Mouse (Mus musculus) intestine, embryonic 15.5 days (tissue): Measurements from ENCODE around the gene Plpp1. TPM values are rescaled to one million over a fixed set of nuclear protein-coding genes. Genes with fewer than 3 reads are reported as not detected.

Experiments
- ATAC-seq: fragments of 200-750 bp; cut with Nextera tagmentation; 2 replicates; pipeline ENCODE4 v1.8.0; 2017; ENCODE audit warnings: moderate TSS enrichment, moderate library complexity
- H3K27ac ChIP-seq: fragments of 300-500 bp; sonication (generic); 2 replicates; pipeline ENCODE4 v1.5.1; 2015; ENCODE audit warnings: mild to moderate bottlenecking, inconsistent platforms
- H3K27me3 ChIP-seq: fragments of 300-500 bp; sonication (generic); replicated peaks from 2 replicates; pipeline ENCODE4 v1.6.1; 2015; ENCODE audit warnings: inconsistent platforms
- H3K36me3 ChIP-seq: fragments of 300-500 bp; sonication (generic); 2 replicates; pipeline ENCODE4 v1.6.1; 2015; ENCODE audit warnings: inconsistent platforms
- H3K4me1 ChIP-seq: fragments of 300-500 bp; sonication (generic); replicated peaks from 2 replicates; pipeline ENCODE4 v1.6.1; 2015; ENCODE audit warnings: inconsistent platforms
- H3K4me2 ChIP-seq: fragments of 300-500 bp; sonication (generic); replicated peaks from 2 replicates; pipeline ENCODE4 v1.6.1; 2015; ENCODE audit warnings: mild to moderate bottlenecking, inconsistent platforms
- H3K4me3 ChIP-seq: fragments of 300-500 bp; sonication (generic); replicated peaks from 2 replicates; pipeline ENCODE4 v1.5.1; 2015; ENCODE audit warnings: inconsistent platforms
- H3K9ac ChIP-seq: fragments of 300-500 bp; sonication (generic); 2 replicates; pipeline ENCODE4 v1.6.1; 2015; ENCODE audit warnings: inconsistent platforms
- H3K9me3 ChIP-seq: fragments of 300-500 bp; sonication (generic); 2 replicates; pipeline ENCODE4 v1.6.1; 2016; ENCODE audit warnings: inconsistent platforms
- WGBS: fragments of 180-500 bp; shearing (Covaris S2); methylation state at CpG from one replicate; pipeline ENCODE4 v1.1.7; 2015; 5-methylcytosine and 5-hydroxymethylcytosine counted together
- polyA plus RNA-seq: library from polyadenylated mRNA; unstranded; fragments of >200 nt; fragmentation: Nextera tagmentation; extraction: Ambion mirVana; gene quantifications from 2 replicates; pipeline ENCODE4 v1.2.1, GENCODE M21; 2015

The Plpp1 gene
- polyA plus RNA-seq, 1 experiment from 2014 or later: 84.5 TPM

- Histone ChIP-seq H3K4me2 (no peak overlapping the region), H3K27me3 (no peaks in the 10 kb centered on the region), H3K4me1 (no peaks in the 10 kb centered on the region), H3K4me3 (no peak overlapping the region), H3K9ac (no peak overlapping the region), H3K36me3 (no peaks in the 10 kb centered on the region), H3K9me3 (no peaks in the 10 kb centered on the region), H3K27ac (no peak overlapping the region)
- 87% methylated on average over 5 of the region's 5 CpGs for WGBS
- ATAC-seq: no peak
Measured at GRCm38 (mm10) chr13:112778407-112778806, 22.2 kb upstream of the Plpp1 start.

- H3K9ac ChIP-seq: no peak overlapping the region
- 0 out of 2 replicates have a peak, but pooled peaks cover 2% of the 10 kb centered on the region for H3K4me1 ChIP-seq
- WGBS: 53% methylated on average over 7 of the region's 7 CpGs
- H3K9me3 ChIP-seq: no peaks in the 10 kb centered on the region
- no peaks in the 10 kb centered on the region for H3K27me3 ChIP-seq
- no peaks in the 10 kb centered on the region for H3K36me3 ChIP-seq
- H3K4me3 ChIP-seq: no peak overlapping the region
- H3K27ac ChIP-seq: no peak overlapping the region
- no peak for ATAC-seq
- no peak overlapping the region for H3K4me2 ChIP-seq
Measured at GRCm38 (mm10) chr13:112785305-112785704, 15.3 kb upstream of the Plpp1 start.

GRCm38 (mm10) chr13:112786142-112786541, 14.4 kb upstream of the Plpp1 start:
- no peak overlapping the region for H3K4me3 ChIP-seq
- 0 out of 2 replicates have a peak, but pooled peaks cover 2% of the 10 kb centered on the region for H3K4me1 ChIP-seq
- H3K9me3 ChIP-seq: no peaks in the 10 kb centered on the region
- no peak overlapping the region for H3K27ac ChIP-seq
- ATAC-seq: no peak
- WGBS: 78% methylated on average over 3 of the region's 3 CpGs
- H3K36me3 ChIP-seq: no peaks in the 10 kb centered on the region
- H3K9ac ChIP-seq: no peak overlapping the region
- no peak overlapping the region for H3K4me2 ChIP-seq
- H3K27me3 ChIP-seq: no peaks in the 10 kb centered on the region

- H3K27me3 ChIP-seq: no peaks in the 10 kb centered on the region
- H3K4me3 ChIP-seq: no peak overlapping the region
- ATAC-seq: no peak
- H3K9ac ChIP-seq: no peak overlapping the region
- H3K27ac ChIP-seq: no peak overlapping the region
- H3K4me1 ChIP-seq: 0 out of 2 replicates have a peak, but pooled peaks cover 2% of the 10 kb centered on the region
- H3K4me2 ChIP-seq: no peak overlapping the region
- WGBS: 63% methylated on average over 10 of the region's 10 CpGs
- no peaks in the 10 kb centered on the region for H3K36me3 ChIP-seq
- H3K9me3 ChIP-seq: no peaks in the 10 kb centered on the region
Measured at GRCm38 (mm10) chr13:112786942-112787533, 13.6 kb upstream of the Plpp1 start.

GRCm38 (mm10) chr13:112790774-112791173, 9.8 kb upstream of the Plpp1 start:
- Histone ChIP-seq H3K4me1 (no peaks in the 10 kb centered on the region), H3K9ac (no peak overlapping the region), H3K27ac (no peak overlapping the region), H3K4me2 (no peak overlapping the region), H3K9me3 (no peaks in the 10 kb centered on the region), H3K4me3 (no peak overlapping the region), H3K27me3 (no peaks in the 10 kb centered on the region), H3K36me3 (no peaks in the 10 kb centered on the region)
- no peak for ATAC-seq
- 77% methylated on average over 5 of the region's 5 CpGs for WGBS

- Histone ChIP-seq H3K4me2 (no peak overlapping the region), H3K27me3 (no peaks in the 10 kb centered on the region), H3K4me1 (no peaks in the 10 kb centered on the region), H3K4me3 (no peak overlapping the region), H3K36me3 (no peaks in the 10 kb centered on the region), H3K9me3 (no peaks in the 10 kb centered on the region), H3K9ac (no peak overlapping the region), H3K27ac (no peak overlapping the region)
- no peak for ATAC-seq
- WGBS: 82% methylated on average over 5 of the region's 5 CpGs
Measured at GRCm38 (mm10) chr13:112791906-112792305, 8.7 kb upstream of the Plpp1 start.

GRCm38 (mm10) chr13:112798243-112798952, 2.2 kb upstream of the Plpp1 start:
- no peak for ATAC-seq
- Histone ChIP-seq H3K4me2 (no peak overlapping the region), H3K4me1 (peaks cover 4% of the 10 kb centered on the region; the same call in 1 of the 2 replicates), H3K4me3 (no peak overlapping the region), H3K36me3 (no peaks in the 10 kb centered on the region), H3K9me3 (no peaks in the 10 kb centered on the region), H3K27me3 (no peaks in the 10 kb centered on the region), H3K27ac (no peak overlapping the region), H3K9ac (no peak overlapping the region)
- WGBS: 94% methylated on average over 9 of the region's 9 CpGs

GRCm38 (mm10) chr13:112798953-112799305, 1.7 kb upstream of the Plpp1 start:
- no peak for ATAC-seq
- Histone ChIP-seq H3K9ac (no peak overlapping the region), H3K9me3 (no peaks in the 10 kb centered on the region), H3K27ac (no peak overlapping the region), H3K4me3 (no peak overlapping the region), H3K4me2 (no peak overlapping the region), H3K4me1 (peaks cover 4% of the 10 kb centered on the region; the same call in 1 of the 2 replicates), H3K27me3 (no peaks in the 10 kb centered on the region), H3K36me3 (no peaks in the 10 kb centered on the region)
- WGBS: 78% methylated on average over 9 of the region's 9 CpGs

- Histone ChIP-seq H3K4me2 (no peak overlapping the region), H3K27ac (no peak overlapping the region; the same call in 1 of the 2 replicates), H3K27me3 (no peaks in the 10 kb centered on the region), H3K4me3 (no peak overlapping the region), H3K9ac (no peak overlapping the region), H3K36me3 (no peaks in the 10 kb centered on the region), H3K4me1 (peaks cover 4% of the 10 kb centered on the region; the same call in 1 of the 2 replicates), H3K9me3 (no peaks in the 10 kb centered on the region)
- ATAC-seq: no peak
- WGBS: 81% methylated on average over 8 of the region's 8 CpGs
Measured at GRCm38 (mm10) chr13:112799721-112800241, 811 bp upstream of the Plpp1 start.

- Histone ChIP-seq H3K4me3 (peak overlapping the region; percentile 83), H3K4me2 (peak overlapping the region; percentile 81), H3K27ac (peak overlapping the region; percentile 97), H3K4me1 (peaks cover 4% of the 10 kb centered on the region; the same call in 1 of the 2 replicates), H3K9me3 (no peaks in the 10 kb centered on the region), H3K36me3 (peaks cover 5% of the 10 kb centered on the region), H3K9ac (peak overlapping the region; percentile 86), H3K27me3 (no peaks in the 10 kb centered on the region)
- peak; percentile 60 for ATAC-seq
- WGBS: under 1% methylated on average over 23 of the region's 23 CpGs
Measured at GRCm38 (mm10) chr13:112801381-112802004, 901 bp downstream of the Plpp1 start.

- Histone ChIP-seq H3K4me1 (peaks cover 6% of the 10 kb centered on the region; the same call in 1 of the 2 replicates), H3K36me3 (peaks cover 5% of the 10 kb centered on the region), H3K27ac (no peak overlapping the region), H3K4me2 (peak overlapping the region; percentile 6; the same call in 1 of the 2 replicates), H3K27me3 (no peaks in the 10 kb centered on the region), H3K4me3 (no peak overlapping the region), H3K9me3 (no peaks in the 10 kb centered on the region), H3K9ac (no peak overlapping the region)
- no peak for ATAC-seq
- 93% methylated on average over 7 of the region's 7 CpGs for WGBS
Measured at GRCm38 (mm10) chr13:112803106-112803505, 2.5 kb downstream of the Plpp1 start.

GRCm38 (mm10) chr13:112803661-112804060, 3.1 kb downstream of the Plpp1 start:
- H3K4me3 ChIP-seq: no peak overlapping the region

More at GRCm38 (mm10) chr13:112803661-112804060, 3.1 kb downstream of the Plpp1 start:
- Histone ChIP-seq H3K27me3 (no peaks in the 10 kb centered on the region), H3K4me2 (peak overlapping the region; percentile 6; the same call in 1 of the 2 replicates), H3K9me3 (no peaks in the 10 kb centered on the region), H3K36me3 (peaks cover 5% of the 10 kb centered on the region), H3K27ac (no peak overlapping the region), H3K9ac (no peak overlapping the region), H3K4me1 (peaks cover 6% of the 10 kb centered on the region; the same call in 1 of the 2 replicates)
- ATAC-seq: no peak
- WGBS: 83% methylated on average over 4 of the region's 4 CpGs
